Mouse (Mus musculus): ENCODE results near the gene Kcnc2. TPM values are rescaled to one million over a fixed set of nuclear protein-coding genes. Genes with fewer than 3 reads are reported as not detected.
"Not testable (repeated sequence)": the region's sequence is repeated elsewhere in the genome, so short reads cannot be mapped to it uniquely, and the experiment has no call there.

The Kcnc2 gene
- not detected in 2 replicates for total RNA-seq (2017)

DNA sequence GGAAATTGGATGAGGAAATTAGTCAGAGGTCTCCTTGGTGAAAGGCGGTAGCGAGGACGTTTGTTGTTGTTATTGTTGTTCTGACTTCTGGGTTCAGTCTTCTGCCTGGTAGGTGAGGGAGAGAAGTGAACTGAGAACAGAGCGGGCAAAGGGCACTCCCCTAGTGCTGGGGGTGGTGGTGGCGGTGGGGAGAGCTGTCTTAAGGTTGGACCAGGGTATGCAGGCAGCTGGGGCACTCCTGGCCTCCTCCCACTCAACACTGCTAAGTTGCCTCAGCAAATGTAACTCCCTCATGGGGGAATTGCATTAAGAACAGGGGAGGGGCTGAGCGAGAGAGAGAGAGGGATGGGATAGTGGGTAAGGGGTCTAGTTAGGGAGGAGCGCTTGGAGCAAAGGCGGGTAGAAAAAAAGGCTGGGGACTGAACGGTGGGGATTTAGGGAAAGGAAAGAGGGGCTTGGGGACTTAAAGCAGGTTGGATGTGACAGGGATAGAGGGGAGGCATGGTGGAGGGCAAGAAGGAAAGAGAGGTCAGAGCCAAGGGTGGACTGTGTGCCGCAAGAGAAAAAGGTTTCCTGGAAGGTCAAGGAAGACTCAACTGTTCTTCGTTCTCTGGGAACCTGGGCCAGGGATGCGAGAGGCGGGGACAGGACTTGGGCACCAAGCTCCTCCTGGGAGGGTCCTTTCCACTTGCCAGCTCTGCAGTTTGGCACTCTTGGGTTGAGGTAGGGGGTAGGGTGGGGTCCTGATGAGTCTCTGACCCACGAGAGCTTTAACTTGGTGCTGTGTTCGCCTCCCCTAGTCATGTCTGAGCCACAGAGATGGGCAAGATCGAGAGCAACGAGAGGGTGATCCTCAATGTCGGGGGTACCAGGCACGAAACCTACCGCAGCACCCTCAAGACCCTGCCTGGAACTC lies at the start of gene Kcnc2:
Gene Kcnc2 (plus strand): TSS at position 235 of the 916 bp plus-strand sequence.
- no peak for ATAC-seq (replicated peaks; ENCODE audit: low read depth, poor library complexity, severe bottlenecking)

DNA sequence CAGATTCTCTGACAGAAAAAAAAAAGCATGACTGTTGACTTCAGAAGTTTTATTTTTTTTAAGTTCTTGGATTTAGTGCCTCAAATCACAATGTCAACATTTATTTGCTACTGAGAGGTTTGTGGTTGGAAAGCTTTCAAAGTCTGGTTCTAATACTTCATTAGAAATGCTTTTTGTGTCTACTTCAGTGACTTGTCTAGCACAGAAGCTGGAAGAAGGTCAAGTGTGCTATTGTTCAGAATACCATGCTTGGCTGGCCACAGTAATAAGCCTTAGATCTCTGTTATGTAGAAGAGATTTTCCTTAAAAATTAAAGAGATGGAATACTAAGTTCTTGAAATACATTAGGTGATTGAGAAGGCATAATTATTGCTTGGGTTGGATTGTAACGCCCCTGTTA lies 43.8 kb upstream of the Kcnc2 start:
- no peak for ATAC-seq (replicated peaks; ENCODE audit: low read depth, poor library complexity, severe bottlenecking)

- not testable (repeated sequence) for ATAC-seq (replicated peaks; ENCODE audit: low read depth, poor library complexity, severe bottlenecking)
Observed at GRCm38 (mm10) chr10:112229091-112229843, 41.7 kb upstream of the Kcnc2 start.

- not testable (repeated sequence) for ATAC-seq (replicated peaks; ENCODE audit: low read depth, poor library complexity, severe bottlenecking)
Observed at GRCm38 (mm10) chr10:112232733-112233132, 38.2 kb upstream of the Kcnc2 start.

GRCm38 (mm10) chr10:112235396-112235940 lies 35.5 kb upstream of the Kcnc2 start:
- ATAC-seq (replicated peaks; ENCODE audit: low read depth, poor library complexity, severe bottlenecking): not testable (repeated sequence)

- ATAC-seq (replicated peaks; ENCODE audit: low read depth, poor library complexity, severe bottlenecking): no peak
Observed at GRCm38 (mm10) chr10:112248273-112248672, 22.6 kb upstream of the Kcnc2 start.

GRCm38 (mm10) chr10:112263467-112263866 lies 7.5 kb upstream of the Kcnc2 start:
- ATAC-seq (replicated peaks; ENCODE audit: low read depth, poor library complexity, severe bottlenecking): no peak

- no peak for ATAC-seq (replicated peaks; ENCODE audit: low read depth, poor library complexity, severe bottlenecking)
Observed at GRCm38 (mm10) chr10:112269481-112269880, 1.4 kb upstream of the Kcnc2 start.

- peak; percentile 28; the same call in 1 of the 2 replicates for ATAC-seq (replicated peaks; ENCODE audit: low read depth, poor library complexity, severe bottlenecking)
Observed at GRCm38 (mm10) chr10:112269939-112270781, 761 bp upstream of the Kcnc2 start.

- peak; percentile 43; the same call in 1 of the 2 replicates for ATAC-seq (replicated peaks; ENCODE audit: low read depth, poor library complexity, severe bottlenecking)
Observed at GRCm38 (mm10) chr10:112271803-112272165, 863 bp downstream of the Kcnc2 start.

- ATAC-seq (replicated peaks; ENCODE audit: low read depth, poor library complexity, severe bottlenecking): 0 out of 2 replicates have a peak, but pooled peaks have one; percentile 2
Observed at GRCm38 (mm10) chr10:112272171-112272570, 1.2 kb downstream of the Kcnc2 start.

- ATAC-seq (replicated peaks; ENCODE audit: low read depth, poor library complexity, severe bottlenecking): no peak
Observed at GRCm38 (mm10) chr10:112277996-112278395, 7.1 kb downstream of the Kcnc2 start.

DNA sequence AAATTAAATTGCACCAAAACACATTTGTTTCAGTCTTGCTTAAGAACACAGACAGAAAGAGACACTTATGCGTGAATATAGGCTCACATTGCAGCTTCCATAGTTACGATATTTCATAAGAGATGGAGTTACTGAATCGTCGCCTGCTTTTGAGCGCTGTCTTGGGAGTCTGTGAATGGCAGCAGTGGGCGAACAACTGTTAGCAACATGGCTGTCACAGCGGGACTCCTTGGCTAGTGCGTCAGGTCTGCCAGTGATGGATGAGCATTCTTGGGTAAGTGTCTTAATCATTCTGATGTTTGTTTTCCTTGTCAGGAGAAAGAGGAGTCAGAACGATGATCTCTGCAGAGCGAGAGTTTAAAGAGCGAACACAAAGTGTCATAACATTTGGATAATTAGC lies 44.2 kb downstream of the Kcnc2 start:
- ATAC-seq (replicated peaks; ENCODE audit: low read depth, poor library complexity, severe bottlenecking): no peak

- ATAC-seq (replicated peaks; ENCODE audit: low read depth, poor library complexity, severe bottlenecking): no peak
Observed at GRCm38 (mm10) chr10:112317783-112318182, 46.9 kb downstream of the Kcnc2 start.

DNA sequence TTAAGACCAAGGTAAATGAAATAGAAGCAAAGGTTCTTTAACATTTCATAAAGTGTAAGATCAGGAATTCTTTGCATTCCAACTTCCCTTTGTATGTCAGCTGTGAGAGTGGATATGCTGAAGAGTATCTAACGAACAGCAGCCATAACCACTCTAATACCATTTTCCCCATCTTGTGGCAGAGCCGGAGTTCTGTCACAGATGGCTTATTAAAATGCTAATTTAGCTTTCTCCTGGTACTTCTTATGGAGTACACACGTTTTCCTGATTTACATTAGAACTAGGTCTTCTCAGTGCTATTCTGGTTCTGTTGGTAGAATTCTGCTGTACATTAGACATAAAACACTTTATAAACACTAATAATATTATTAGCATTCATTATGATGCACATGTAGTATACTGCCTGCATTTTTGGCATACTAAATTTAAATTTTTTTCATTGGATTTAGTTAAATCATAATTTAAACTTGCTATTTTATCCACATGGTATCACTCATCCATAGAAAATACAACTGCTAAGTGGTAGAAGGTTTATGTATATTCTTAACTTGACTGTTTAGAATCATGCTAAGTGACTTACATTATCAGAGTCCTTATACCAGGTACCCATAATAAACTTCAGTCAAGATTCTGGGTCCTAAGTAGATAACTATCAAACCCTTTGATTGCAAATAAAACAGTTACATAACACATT lies 86.9 kb downstream of the Kcnc2 start:
- ATAC-seq (replicated peaks; ENCODE audit: low read depth, poor library complexity, severe bottlenecking): no peak

- no peak for ATAC-seq (replicated peaks; ENCODE audit: low read depth, poor library complexity, severe bottlenecking)
Observed at GRCm38 (mm10) chr10:112358363-112358704, 87.4 kb downstream of the Kcnc2 start.

DNA sequence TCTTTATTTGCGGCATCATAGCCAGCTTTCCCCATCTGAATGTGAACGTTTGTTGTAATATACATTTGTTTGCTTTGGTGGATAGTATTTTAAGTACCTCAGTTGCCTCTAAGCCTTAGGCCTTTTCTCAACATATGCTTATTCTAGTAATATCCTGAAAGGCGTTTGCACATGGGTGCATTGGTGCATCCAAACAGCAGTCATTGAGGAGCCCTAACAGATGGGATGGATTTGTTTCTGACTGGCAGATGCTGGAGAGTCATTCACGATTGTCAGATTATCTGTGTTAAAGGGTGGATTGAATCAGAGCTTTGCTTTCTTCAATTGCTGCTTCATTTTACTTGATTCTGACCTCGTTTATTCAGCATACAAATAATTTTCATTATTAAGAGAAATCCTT lies 89.8 kb downstream of the Kcnc2 start:
- no peak for ATAC-seq (replicated peaks; ENCODE audit: low read depth, poor library complexity, severe bottlenecking)

DNA sequence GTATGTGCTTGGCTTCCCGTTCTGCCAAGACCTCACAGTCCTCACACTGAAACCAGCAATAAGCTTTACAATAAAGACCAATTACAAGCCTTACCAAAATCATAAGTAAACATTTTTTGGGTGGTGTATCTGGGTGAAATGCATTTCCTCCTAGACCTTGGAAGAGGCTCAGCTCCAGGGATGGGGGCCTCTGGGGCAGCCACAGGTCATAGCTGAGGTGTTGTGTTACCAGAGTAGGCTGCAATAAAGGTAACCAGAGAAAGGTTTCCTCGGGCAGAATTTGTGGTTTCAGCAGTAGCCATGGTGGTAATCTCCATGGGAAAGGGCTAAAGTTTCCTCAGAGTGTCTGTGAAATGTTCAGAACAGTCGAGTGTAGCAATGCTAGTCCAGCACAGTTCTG lies 97.4 kb downstream of the Kcnc2 start:
- no peak for ATAC-seq (replicated peaks; ENCODE audit: low read depth, poor library complexity, severe bottlenecking)

- ATAC-seq (replicated peaks; ENCODE audit: low read depth, poor library complexity, severe bottlenecking): no peak
Observed at GRCm38 (mm10) chr10:112377163-112377562, 106.2 kb downstream of the Kcnc2 start.

Data from common myeloid progenitor, adult 5-6 weeks (primary cell).